Mouse (Mus musculus): ENCODE measurements around the gene Msi2. TPM values are rescaled to one million over a fixed set of nuclear protein-coding genes. Genes with fewer than 3 reads are reported as not detected.

Msi2 gene
- total RNA-seq, 2 experiments from 2014 or later: 75.8 to 90.1 TPM

DNA sequence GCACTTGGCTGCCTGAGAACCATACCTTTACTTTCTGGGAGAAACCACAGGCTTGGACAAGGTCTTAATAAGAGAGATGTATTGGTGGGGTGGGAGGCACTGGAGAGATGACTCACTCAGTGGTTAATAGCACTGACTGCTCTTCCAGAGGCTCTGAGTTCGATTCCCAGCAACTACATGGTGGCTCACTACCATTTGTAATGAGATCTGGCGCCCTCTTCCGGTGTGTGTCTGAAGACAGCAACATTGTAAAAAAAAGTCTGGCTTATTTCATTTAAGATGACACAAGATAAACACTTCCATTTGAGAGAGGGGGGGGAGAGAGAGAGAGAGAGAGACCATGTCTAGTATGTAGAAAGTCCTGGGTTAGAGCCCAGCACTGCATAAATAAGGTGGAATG is 223.3 kb downstream of the Msi2 start:
- intact Hi-C loops (cut with DNase I): no loop called here
- DNase-seq: no peak

GRCm38 (mm10) chr11:88493795-88494559 is 224.3 kb downstream of the Msi2 start:
- no peak for DNase-seq
- intact Hi-C loops (cut with DNase I): no loop called here

DNA sequence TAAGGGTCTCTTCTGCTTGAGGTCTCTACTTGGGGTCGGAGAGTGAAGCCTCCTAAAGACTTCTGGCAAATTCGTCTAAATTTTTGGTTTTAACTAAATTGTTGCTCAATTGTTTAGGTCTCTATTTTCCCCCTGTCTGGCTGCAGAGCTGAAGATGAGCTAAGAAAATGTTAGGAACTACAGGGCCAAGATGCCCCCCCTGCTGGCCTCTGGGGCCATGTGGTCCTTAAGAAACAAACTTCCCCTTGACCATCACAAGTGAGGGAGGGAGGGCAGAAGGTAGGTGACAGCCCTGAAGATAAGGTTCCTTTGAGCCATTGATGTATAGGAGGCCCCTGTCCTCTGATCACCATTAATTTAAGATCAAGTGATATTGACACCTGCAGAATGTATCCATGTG is 225.7 kb downstream of the Msi2 start:
- no peak for DNase-seq
- intact Hi-C loops (cut with DNase I): no loop called here

GRCm38 (mm10) chr11:88489985-88490384 is 228.3 kb downstream of the Msi2 start:
- intact Hi-C loops (cut with DNase I): no loop called here
- DNase-seq: no peak

DNA sequence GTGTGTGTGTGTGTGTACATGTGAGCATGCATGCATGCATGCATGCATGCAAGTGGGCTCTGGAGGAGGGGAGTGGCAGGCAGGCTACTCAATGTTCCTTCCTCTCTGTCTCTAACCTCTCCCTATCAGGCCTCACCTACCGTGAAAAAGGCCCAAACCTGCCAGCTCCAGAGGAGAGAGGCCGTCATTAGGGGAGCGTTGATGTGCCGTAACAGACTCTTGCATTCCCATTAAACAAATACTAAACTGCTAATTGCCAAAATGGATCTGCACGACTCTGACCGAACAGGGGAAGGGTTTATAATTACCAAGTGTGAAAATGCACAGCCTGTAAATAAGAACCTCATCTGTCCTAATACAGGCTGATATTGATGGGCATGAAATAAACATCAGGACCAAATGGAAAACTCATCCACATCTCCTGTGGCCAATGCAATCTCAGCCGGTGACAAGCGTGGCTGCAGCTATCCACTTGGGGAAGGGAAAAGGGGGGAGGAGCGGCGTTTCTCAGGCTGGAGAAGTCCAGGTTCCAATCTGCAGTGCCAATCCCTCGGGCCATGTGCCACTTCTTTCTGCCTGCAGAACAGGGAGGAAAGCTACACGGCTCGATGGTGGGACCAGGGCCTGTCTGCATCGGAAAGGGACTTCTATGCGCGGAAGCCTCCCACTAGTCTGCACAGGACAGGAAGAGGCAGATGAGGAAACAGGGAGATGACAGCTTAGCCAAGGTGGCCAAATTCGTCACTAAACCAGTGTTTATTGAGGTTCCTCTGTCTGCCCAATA is 229.2 kb downstream of the Msi2 start:
- intact Hi-C loops (cut with DNase I): no loop called here
- DNase-seq: peak; percentile 68

- intact Hi-C loops (cut with DNase I): no loop called here
- peak; percentile 51 for DNase-seq
Measured at GRCm38 (mm10) chr11:88488175-88488940, 230.0 kb downstream of the Msi2 start.

GRCm38 (mm10) chr11:88485987-88486386 is 232.3 kb downstream of the Msi2 start:
- intact Hi-C loops (cut with DNase I): no loop called here
- no peak for DNase-seq

GRCm38 (mm10) chr11:88485088-88485487 is 233.2 kb downstream of the Msi2 start:
- DNase-seq: no peak
- intact Hi-C loops (cut with DNase I): no loop called here

DNA sequence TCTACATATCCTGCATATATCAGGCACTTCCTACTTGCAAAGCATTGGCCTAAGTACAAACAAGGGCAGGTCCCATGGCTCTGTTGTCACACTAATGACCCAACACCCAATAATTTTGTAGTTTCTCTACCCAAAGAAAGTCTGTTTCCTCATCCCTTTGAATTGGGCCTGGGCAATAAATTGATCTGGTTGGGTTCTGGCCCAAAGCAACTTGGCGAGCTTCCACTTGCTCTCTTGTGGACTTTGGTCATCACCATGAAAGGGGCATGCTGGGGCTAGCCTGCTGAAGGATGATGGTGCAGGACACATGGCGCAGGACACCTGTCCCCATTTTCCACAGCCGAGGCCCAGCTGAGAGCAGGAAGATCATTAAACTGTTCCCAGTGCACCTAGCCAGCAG is 234.3 kb downstream of the Msi2 start:
- intact Hi-C loops (cut with DNase I): no loop called here

GRCm38 (mm10) chr11:88482636-88483035 is 235.7 kb downstream of the Msi2 start:
- intact Hi-C loops (cut with DNase I): no loop called here
- DNase-seq: no peak

More for the DNA sequence above, 234.3 kb downstream of the Msi2 start:
- no peak for DNase-seq

- intact Hi-C loops (cut with DNase I): no loop called here
- no peak for DNase-seq
Measured at GRCm38 (mm10) chr11:88482236-88482635, 236.1 kb downstream of the Msi2 start.

- intact Hi-C loops (cut with DNase I): no loop called here
- DNase-seq: peak; percentile 89
Measured at GRCm38 (mm10) chr11:88481602-88482161, 236.6 kb downstream of the Msi2 start.

- no peak for DNase-seq
- intact Hi-C loops (cut with DNase I): no loop called here
Measured at GRCm38 (mm10) chr11:88481092-88481601, 237.2 kb downstream of the Msi2 start.

DNA sequence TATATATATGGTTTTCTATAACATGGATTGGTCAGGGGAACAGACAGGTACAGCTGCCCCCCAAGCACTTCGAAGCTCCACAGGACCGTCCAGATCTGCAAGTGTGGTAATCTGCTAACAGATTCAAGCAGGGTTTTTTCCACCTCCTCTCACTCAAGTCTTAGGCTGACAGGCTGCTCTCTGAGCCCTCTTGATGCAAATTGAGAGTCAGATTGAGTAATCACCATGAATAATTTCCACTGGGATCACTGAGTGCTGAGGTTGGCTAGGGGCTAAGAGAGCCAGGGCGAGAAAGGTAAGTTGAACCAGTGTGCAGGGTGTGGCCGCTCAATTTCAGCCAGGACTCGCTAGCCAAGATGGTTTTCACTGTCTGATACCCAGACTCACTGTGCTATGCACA is 238.8 kb downstream of the Msi2 start:
- intact Hi-C loops (cut with DNase I): no loop called here
- DNase-seq: no peak

DNA sequence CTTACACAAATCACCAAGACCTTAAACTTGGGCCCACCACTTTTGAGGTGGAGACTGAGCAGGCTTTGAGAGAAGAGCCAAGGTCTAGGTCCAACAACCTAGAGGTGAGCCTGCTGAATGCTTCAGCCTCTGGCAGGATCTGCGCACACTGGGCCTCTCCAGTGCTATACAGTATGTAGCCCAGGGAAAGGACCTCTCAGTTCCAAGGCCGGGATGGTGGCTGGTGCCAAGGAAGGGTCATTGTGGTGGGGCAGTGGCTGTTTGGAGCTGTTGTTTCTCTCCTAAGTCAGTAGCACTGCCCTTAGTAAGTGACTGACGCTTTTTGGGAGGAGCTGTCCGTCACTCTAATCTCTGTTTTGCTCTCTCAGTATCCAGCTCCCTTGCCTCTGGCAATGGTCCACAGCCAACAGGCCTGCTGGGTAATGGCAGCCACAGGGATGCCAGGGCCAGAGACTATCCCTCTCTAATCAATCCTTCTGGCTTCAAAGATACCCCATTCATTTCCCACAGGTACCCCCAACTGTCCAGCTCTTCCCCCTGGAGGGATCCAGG is 243.3 kb downstream of the Msi2 start:
- intact Hi-C loops (cut with DNase I): no loop called here
- DNase-seq: peak; percentile 47

DNA sequence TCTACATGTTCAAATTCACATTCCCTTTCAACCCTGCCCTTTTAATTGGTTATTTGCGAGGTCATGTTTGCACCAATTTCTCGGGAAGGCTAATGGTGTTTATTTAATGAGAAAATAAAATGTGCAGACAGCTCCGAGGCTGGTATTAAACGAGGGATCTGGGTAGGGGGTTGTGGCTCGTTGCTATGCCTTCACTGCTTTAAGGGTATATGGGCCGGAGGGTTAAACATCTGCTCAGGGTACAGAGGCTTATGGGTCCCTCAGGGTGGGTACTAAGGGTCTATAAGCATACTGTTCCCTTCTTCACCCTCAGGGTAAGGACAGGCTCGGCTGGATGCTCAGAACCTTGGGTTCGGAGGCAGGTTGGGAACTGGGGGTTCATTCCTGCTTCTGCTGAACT is 245.6 kb downstream of the Msi2 start:
- DNase-seq: no peak
- intact Hi-C loops (cut with DNase I): no loop called here

- intact Hi-C loops (cut with DNase I): no loop called here
- peak; percentile 54 for DNase-seq
Measured at GRCm38 (mm10) chr11:88471981-88472647, 246.2 kb downstream of the Msi2 start.

GRCm38 (mm10) chr11:88470599-88470998 is 247.7 kb downstream of the Msi2 start:
- DNase-seq: no peak
- intact Hi-C loops (cut with DNase I): no loop called here

DNA sequence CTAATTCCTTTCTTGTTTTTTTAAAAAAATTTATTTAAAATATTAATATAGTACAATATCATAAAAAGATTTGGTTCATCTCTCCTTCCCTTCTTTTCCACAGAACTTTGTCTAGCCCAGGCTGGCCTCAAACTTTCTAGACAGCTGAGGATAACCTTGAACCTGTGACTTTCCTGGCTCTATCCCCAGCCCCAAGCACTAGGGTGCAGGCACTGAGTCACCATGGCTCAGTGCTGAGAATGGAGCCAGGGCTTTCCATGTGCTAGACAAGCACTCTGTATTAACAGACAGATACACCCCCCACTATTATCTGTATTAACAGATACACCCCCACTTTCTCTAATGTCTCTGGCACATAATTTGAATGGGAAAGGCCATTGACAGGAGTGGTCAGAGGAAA is 249.3 kb downstream of the Msi2 start:
- no peak for DNase-seq
- intact Hi-C loops (cut with DNase I): no loop called here

Data from left cerebral cortex, postnatal 4 days (tissue).